Mouse (Mus musculus) liver, adult (tissue): ENCODE measurements around the gene Commd1.

Experiments used
- GATA4 ChIP-seq: IDR thresholded peaks from 2 replicates; pipeline ENCODE4 v1.6.1; 2014; ENCODE audit warnings: mild to moderate bottlenecking, low read length; ENCODE audit not compliant: insufficient replicate concordance

The Commd1 gene

DNA sequence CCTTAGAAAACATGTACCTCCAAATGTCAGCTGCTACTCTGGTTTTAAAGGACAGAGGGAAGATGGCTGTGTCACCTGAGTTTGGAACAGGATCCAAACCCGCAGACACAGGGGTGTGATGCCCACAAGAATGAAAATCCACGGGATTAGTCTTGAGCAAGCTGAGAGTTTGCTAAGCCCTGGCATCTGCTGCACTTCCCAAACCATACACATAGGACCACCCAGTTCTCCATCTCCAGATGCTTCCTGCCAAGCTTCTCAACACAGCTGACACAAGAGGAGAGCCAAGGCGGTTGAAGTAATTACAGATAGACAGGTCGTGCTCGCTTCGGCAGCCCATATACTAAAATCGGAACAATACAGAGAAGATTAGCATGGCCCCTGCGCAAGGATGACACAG is 113.6 kb downstream of the Commd1 start:
- TF ChIP-seq GATA4, result no peak

DNA sequence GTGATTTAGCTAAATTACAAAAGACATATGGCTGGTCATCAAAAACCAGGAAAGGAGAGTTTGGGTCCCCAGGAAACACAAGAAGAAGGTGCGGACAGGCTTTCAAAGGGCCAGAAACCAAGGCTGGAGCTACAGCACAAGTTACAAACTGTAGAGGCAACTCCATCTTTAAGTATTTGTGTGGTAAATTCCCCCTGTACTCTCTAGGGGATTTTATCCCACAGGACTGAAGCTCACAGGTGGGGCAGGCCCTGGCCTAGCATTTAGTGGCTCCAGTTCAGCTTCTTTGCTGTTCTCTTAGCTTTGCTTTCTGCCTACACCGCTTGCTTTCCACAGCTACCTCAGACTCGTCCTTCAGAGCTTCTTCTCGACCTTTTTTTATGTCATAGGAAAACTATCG is 114.5 kb downstream of the Commd1 start:
- TF ChIP-seq GATA4, result no peak

DNA sequence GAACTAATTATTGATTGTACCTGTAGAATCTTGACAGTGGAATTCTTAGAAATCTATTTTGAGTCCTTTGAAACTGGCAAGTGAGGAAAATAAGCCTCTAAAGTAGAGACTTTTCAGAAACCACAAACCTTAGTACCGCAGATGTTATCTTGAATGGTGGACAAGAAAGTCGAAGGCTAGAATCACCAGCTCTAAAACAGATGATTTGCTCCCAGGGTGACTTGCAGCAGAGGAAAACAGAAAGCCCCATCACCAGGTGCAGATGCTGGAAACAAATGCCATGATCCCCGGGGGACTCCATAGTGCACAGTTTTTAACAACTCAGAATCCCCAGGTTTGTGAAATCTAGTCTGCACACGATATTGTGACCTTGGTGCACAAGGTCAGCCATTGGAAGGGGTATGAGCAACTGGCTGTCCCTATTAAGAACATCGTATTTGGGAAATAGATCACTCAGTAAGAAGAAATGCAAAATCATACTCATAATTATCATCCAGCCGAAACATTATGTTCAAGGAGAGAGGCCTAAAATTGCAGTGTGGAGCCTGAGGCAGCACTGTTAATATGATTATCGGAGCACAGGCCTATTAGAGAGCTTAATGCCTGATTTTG is 116.4 kb downstream of the Commd1 start:
- no peak for TF ChIP-seq GATA4

DNA sequence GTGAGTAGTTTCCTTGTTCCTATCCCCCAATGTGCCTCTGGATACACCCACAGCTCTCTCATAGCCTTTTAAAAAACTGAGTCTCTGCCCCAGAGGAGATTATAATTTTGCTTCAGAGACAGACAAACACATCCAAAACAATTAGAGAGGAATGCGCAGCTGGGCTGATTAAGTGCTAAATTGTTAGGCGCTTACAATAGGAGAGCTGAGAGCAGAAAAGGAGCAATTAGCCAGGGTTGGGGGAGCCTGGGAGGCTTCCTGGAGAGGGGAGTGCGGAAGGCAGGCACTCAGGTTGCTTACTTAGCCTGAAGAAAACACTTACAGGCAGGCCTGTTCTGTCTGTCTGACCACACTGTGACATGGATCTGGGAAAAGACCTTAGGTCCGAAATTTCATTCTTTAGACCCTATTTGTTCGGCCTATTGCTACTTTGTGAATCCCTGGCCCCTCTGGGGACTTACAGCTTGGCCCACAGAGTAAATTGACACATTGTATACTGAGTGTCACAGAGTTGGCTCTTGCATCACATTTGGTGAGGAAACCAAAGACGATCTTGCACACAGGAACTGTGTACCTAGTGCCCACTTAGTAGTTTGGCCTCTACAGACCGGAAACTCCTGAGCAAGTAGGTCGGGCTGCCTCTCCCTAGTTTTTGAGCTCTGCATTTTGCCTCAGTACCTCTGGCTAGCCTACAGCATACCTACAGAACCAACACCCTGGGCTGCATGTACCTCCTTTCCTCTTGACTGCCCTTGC is 117.7 kb downstream of the Commd1 start:
- TF ChIP-seq GATA4, result no peak

DNA sequence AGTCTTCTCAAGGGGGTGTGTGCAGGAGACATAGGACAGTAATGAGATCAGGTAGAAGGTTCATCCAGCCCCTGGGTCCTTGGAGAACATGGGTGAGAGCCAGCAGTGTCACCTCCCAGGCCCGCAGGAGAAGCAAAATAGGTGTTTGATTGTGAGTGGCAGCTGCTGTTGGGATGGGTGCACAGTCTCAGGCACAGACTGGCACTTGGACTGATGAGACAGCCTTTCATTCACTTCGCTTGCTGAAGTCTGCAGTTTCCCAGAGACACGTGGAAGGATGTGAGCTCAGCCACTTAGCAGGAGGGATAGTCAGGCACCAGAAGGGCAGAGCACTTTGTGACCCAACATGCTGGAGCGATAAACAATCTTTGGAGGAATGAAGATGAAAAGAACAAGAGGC is 118.6 kb downstream of the Commd1 start:
- no peak for TF ChIP-seq GATA4

DNA sequence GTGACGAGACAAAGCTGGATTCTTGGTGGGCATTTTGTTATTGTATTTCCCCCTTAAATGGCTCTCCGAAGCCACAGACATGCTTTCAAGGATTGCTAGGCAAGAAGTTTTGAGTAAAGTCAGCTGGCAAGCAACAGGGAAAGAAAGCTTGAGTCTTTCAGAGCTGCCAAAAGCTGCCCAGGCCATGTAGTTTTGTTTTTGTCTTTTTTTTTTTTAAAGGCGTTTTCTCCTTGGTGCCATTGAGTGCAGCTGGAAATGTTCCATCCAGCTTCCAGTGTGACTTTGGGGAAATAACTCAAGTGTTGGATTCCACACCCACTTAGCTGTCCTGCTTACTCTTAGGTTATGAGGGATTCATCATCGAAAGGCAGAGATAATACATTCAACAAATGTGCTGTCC is 120.9 kb downstream of the Commd1 start:
- no peak for TF ChIP-seq GATA4

DNA sequence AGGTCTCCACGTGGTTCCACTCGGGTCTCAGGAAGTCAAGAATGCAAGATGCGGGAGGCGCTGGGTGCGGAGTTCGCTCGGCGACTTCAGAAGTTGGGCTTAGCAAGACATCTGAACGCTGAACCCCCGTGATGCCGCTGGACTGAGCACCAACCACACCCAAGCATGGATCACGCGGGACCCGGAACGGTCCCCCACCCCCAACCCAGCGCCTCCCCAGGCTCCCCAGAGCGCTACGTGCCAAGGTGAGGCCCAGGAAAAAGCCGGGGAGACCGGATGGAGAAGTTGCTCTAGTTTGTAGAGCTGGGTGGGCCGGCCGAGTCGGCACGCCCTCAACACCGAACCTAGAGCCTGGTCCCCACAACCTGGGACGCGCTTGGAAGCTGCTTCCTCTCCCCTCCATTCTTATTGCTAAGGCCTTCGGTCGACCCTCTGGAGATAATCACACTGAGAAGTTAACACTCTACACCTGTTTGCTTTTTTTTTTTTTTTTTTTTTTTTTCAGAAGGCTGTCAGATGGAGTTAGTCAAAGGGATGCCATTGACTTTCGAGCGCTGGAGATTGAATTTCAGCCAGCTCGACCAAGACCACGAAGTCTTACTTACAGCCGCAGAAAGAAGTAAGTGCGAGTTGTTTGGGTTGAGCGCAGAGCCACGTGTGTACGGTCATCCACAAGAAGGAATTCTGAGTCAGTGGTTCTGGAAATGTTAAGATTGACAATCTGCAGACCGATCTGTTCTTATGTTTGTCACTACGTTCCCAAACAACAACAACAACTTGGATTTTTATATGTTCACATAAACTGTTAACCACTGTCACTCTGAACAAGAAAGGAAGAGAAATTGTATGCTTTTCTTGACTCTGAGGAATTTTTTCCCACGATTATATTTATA is 121.6 kb downstream of the Commd1 start, which contains the start of gene B3gnt2:
TSS of gene B3gnt2 (minus strand) at position 627 of the 893 bp plus-strand sequence.
- TF ChIP-seq GATA4, result no peak

DNA sequence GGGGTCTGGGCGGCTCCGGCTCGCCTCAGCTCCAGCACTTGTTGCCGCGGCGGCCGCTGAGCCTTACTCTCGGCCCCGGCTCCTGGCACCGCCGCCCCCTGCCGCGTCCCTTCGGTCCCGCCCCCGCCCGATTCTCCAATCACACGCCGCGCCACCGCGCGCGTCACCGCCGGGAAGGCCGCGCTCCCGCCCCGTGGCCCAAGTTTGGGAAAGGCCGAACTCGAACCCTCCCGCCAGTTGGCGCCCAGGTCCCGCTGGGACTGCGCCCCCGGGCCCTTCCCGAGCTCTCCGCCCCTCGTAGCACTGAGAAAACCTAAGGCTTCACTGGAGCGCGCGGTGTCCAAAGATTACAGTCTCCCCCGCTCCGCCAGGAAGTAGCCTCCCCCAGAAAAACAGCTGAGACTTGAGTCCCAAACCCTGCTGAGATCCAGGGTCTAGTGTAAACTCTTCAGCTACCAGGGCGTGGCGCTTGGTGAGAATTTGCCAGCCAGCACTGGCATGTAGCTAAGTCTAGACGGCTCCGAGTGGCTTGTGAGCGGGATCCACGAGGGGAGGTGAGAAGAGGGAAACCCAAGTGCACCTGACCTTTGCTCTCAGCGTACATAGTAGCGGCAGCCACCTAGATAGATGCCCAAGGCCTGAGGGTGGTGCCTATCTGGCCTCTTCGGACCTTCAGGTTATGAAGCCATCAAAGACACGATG is 122.4 kb downstream of the Commd1 start:
- TF ChIP-seq GATA4, result no peak; the same call in 1 of the 2 replicates

DNA sequence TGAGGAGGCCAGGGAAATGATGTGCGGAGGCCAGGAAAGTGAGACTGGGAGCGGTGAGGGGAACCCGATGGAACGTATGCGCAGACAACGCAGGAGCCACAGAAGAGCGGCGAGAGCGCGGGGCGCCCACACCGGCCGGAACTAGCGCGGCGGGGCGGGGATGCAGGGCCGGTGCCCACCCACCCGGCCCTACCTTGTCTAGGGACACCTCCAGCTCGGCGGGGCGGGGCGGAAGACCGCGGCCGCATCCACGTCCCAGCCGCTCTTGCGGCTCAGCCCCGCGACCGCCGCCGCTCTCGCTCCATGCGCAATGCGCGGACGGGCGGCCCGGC is 122.9 kb downstream of the Commd1 start:
- TF ChIP-seq GATA4, result no peak

DNA sequence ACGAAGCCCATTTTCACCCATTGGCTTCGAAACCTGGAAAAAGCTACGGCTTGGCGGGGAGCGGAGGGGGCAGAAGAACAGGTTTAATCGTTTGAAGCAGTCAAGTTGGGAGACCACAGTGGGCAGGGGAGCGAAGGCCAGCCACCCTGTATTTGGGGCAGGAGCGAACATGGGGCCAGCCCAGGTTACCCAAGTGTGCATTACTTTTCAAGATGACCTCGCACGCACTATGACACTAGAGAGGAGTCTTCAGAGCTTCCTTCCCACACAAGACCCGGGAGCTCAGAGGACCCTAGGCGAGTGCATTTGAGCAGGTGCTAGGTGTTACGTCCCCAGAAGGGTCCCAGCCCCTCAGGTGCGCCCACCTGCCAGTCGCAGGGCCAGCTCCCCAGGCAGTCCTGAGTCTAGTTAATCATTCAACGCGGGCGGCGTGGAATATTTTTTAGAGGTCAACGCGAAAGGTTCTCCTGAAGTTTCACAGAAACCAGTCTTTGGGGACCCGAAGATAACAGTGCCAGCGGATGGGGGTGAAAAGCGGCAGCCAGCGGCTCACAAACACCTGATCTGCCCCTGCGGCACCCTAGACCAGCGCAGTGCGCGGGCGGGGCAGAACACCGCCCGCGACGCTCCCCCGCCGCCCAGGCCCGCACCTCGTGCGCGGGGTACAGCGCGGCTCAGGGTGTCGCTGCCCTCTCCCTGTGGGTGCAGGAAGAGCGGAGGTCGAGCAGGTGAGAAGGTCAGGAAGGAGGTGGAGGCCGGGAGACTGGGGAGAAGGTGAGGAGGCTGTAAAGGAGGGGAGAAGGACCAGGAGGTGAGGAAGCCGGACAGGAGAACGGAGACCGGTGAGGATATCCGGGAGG is 123.5 kb downstream of the Commd1 start:
- no peak for TF ChIP-seq GATA4

DNA sequence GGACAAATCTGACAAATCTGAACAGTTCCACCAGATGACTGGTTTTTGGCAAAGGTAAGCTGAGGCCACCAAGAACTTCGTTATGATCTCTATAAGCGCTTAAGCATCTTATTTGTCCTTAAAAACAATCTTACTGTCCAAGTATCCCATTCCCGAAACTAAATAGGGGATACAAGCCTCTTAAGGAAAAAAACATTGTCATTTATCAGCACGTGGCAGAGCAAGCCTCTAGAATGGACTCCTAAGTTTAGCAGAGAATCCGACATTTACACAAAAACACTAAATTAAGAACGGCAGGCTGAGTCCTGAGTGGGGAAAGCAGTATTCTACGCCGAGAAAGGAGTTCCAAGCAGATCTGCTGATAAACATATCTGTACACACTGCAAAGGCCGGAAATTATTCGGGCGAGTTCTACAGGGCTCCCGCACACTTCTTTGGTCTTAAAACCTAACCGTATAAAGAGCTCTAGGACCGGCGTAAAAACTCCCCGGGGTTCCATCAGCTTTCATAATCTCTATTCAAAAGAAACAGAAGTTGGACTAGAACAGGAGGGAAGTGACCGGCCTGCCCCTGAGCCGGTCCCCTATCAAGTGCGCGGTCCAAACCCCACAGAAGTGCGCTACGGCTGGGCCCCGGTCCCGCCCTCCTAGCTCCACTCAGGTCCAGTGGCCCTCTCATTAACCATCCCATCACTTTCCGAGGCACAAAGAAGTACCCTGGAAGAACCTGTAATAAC is 124.3 kb downstream of the Commd1 start:
- TF ChIP-seq GATA4, result no peak

DNA sequence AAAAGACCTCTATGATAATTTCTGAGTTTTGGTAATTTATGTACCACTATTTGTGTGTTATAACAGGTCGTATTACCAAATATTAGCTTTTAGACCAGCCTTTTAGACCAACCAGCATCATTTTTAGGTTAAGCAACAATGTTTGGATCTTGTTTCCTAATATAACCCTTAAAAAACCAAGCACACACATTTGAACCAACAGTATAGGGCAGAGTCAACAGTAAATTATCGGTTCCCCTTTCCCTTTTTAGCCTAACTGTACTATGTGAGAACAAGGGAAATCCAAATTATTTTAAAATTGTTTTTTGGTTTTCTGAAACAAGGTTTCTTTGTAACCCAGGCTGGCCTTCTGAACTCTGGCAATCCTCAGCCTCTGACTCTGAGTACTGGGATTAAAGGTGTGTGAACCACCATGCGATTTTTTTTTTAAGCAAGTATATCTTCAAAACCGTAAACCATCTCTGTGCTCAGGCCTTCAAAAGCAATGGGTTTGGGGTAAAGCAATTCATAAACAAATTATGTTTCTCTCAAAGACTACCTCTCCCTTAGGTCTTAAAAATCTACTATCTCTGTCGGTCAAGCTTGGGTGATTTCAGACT is 125.0 kb downstream of the Commd1 start:
- TF ChIP-seq GATA4, result no peak

DNA sequence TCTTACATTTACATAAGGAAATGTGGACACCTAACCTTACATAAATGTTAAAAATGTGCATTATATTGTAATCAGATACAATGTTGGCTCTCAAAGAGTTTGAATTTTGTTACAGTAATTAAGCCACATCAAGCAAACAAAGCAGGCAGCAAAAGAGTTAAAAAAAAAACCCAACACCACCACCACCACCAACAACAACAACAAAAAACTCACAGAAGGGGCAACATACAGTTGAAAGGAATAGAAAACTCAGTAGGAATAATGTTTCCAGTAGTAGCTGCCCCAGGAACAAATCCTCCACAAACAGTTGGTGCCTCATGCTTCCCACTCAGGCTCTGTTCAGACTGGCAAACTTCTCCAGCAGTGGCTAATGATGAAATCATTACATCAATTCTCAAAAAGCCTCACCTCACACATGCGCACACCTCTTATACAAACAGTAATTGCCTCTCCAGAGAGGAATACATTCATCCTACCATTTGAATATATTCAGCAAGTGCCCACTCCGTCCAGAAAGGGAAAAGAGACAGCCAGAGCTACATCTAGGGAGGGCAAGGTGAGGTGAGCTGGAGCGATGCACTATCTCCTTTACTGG is 125.7 kb downstream of the Commd1 start:
- no peak for TF ChIP-seq GATA4

DNA sequence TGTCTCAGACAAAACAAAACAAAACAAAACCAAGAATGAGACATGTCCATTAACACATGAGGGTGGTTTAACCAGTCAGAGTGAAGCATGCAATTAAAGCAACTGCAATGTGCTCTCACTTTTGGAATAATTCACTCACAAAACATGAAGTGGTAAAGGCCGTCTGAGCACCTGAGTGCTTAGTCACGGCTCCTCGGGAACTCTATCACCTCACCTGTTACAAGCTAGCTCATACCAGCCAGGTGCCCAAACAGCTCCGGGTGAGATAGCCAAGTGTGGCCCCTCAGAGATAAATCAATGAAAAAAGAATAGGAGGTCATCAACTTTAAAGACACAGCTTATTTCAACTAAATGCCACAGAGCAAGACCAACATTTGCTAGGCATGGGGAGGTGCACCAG is 127.6 kb downstream of the Commd1 start:
- no peak for TF ChIP-seq GATA4
